Mouse (Mus musculus) intestine, embryonic 16.5 days (tissue): ENCODE measurements at regions not wholly inside any gene's neighbourhood (a gene's known extent, or its start where the extent isn't known, plus 50 kb on each side); places are given as distances from the start of the nearest gene placed in this dataset.
"Not testable (repeated sequence)": the region's sequence is repeated elsewhere in the genome, so short reads cannot be mapped to it uniquely, and the experiment has no call there.

Experiments
- ATAC-seq: fragments of 200-750 bp; cut with Nextera tagmentation; 2 replicates; pipeline ENCODE4 v1.8.0; 2017; ENCODE audit warnings: moderate TSS enrichment, moderate library complexity
- H3K27ac ChIP-seq: fragments of 300-500 bp; sonication (generic); 2 replicates; pipeline ENCODE4 v1.5.1; 2014; ENCODE audit warnings: mild to moderate bottlenecking, low read length
- H3K27me3 ChIP-seq: fragments of 300-500 bp; sonication (generic); replicated peaks from 2 replicates; pipeline ENCODE4 v1.6.1; 2014; ENCODE audit warnings: low read length, control low read depth, mixed read lengths; ENCODE audit not compliant: control insufficient read depth, insufficient read depth
- H3K36me3 ChIP-seq: fragments of 300-500 bp; sonication (generic); 2 replicates; pipeline ENCODE4 v1.6.1; 2014; ENCODE audit warnings: low read length, control low read depth; ENCODE audit not compliant: control insufficient read depth, insufficient read depth
- H3K4me1 ChIP-seq: fragments of 300-500 bp; sonication (generic); 2 replicates; pipeline ENCODE4 v1.6.1; 2014; ENCODE audit warnings: low read length, control low read depth, mixed read lengths; ENCODE audit not compliant: control insufficient read depth, insufficient read depth
- H3K4me2 ChIP-seq: fragments of 300-500 bp; sonication (generic); 2 replicates; pipeline ENCODE4 v1.6.1; 2014; ENCODE audit warnings: low read depth, low read length, control low read depth
- H3K4me3 ChIP-seq: fragments of 300-500 bp; sonication (generic); 2 replicates; pipeline ENCODE4 v1.5.1; 2014; ENCODE audit warnings: mild to moderate bottlenecking, low read length
- H3K9ac ChIP-seq: fragments of 300-500 bp; sonication (generic); 2 replicates; pipeline ENCODE4 v1.6.1; 2014; ENCODE audit warnings: low read depth, low read length
- H3K9me3 ChIP-seq: fragments of 300-500 bp; sonication (generic); 2 replicates; pipeline ENCODE4 v1.6.1; 2016; ENCODE audit warnings: low read length, control low read depth; ENCODE audit not compliant: control insufficient read depth
- WGBS: fragments of 180-500 bp; shearing (Covaris S2); extraction: QIAGEN DNeasy Blood & Tissue Kit; methylation state at CpG from one replicate; pipeline ENCODE4 v1.1.7; 2014; 5-methylcytosine and 5-hydroxymethylcytosine counted together

DNA sequence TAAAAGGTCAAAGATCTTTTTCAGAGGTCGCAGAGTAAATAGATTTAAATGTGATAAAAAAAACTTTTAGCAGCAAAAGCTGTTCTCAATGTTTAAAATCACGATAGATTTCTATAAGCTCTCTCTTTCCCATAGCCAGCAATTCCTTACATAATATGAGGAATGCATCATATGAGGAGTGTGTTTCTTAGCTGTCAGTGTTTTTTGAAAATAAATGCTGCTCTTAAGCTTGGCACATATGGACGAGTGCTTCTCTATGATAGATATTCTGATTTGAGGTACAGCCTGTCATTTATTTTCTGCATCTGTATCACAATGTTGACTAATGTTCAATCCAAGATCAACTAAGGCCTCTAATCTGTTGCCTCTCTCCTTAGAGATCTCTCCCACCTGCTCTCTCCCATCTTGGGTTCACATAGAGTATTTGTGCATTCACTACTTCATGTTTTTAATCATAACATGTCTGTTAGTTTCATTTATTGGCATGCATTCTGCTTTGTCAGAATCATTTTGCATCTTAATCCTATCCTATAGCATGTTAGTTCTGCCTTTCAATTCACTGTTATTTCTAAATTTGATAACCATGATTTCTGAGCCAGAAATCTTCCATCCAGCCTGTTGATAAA is 369.0 kb upstream of the Slc39a10 start:
- Histone ChIP-seq H3K27ac (no peak overlapping the region), H3K4me2 (no peak overlapping the region), H3K27me3 (no peaks in the 10 kb centered on the region), H3K9me3 (no peaks in the 10 kb centered on the region), H3K4me3 (no peak overlapping the region), H3K36me3 (no peaks in the 10 kb centered on the region), H3K4me1 (no peaks in the 10 kb centered on the region), H3K9ac (no peak overlapping the region)
- ATAC-seq, result no peak
- 73% methylated on average over 3 of the region's 3 CpGs for WGBS

GRCm38 (mm10) chr1:47250706-47251105 is 358.1 kb upstream of the Slc39a10 start:
- H3K27ac ChIP-seq, H3K4me3 ChIP-seq, H3K27me3 ChIP-seq, H3K4me1 ChIP-seq, H3K4me2 ChIP-seq, H3K9ac ChIP-seq, ATAC-seq, H3K36me3 ChIP-seq, H3K9me3 ChIP-seq: not testable (repeated sequence)
- 87% methylated on average over 11 of the region's 13 CpGs for WGBS

DNA sequence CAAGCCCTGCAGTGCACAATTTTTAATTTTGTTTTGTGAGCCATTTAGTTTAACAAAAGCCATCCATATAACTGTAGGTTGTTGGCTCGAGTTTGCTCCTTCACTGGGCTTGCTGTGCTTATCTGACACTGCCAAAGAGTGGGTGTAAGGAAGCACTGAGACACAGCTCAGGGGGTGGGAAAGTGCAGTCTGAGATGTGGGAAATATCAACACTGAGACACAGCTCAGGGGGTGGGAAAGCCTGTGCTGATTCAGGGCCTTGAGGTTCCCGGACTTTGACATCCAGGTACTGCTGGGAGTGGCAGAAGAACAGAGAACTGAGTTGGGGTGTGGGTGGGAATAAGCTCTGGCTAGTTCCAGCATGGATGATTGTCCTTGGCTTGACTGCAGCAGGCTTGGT is 324.4 kb upstream of the Slc39a10 start:
- Histone ChIP-seq H3K27me3 (no peaks in the 10 kb centered on the region), H3K4me2 (no peak overlapping the region), H3K9ac (no peak overlapping the region), H3K27ac (no peak overlapping the region), H3K36me3 (no peaks in the 10 kb centered on the region), H3K9me3 (no peaks in the 10 kb centered on the region), H3K4me3 (no peak overlapping the region), H3K4me1 (no peaks in the 10 kb centered on the region)
- 53% methylated on average over 2 of the region's 2 CpGs for WGBS
- ATAC-seq, result peak; percentile 86

DNA sequence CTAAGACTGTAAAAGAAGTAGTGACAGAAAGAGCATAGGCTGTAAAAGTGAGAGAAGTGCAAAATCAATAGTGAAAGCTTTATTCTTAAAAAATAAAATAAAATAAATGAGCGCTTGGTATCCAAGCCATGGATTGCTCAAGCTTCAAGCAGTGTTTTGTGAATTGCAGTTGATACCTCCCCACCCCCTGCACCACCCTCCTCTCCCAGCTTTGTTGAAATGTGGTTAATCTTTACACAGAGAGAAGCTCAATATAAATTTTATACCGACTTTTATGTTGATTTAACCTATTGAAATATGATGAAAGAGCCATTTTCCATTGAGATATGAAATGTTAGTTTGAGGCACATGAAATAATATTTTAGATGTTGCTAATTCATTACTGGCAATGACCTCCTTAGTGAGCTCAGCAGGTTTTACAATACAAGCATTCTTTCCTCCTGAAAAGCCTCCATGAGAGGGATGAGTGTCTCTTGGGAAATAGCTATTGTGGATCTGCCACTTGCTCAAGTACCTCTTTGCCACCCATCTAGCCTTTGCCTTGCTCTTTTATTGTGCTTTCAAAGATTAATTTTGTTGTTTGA is 323.9 kb upstream of the Slc39a10 start:
- Histone ChIP-seq H3K27ac (no peak overlapping the region), H3K4me1 (no peaks in the 10 kb centered on the region), H3K4me3 (no peak overlapping the region), H3K27me3 (no peaks in the 10 kb centered on the region), H3K9me3 (no peaks in the 10 kb centered on the region), H3K9ac (no peak overlapping the region), H3K4me2 (no peak overlapping the region), H3K36me3 (no peaks in the 10 kb centered on the region)
- WGBS, result 62% methylated on average over 2 of the region's 2 CpGs
- peak; percentile 38; the same call in 1 of the 2 replicates for ATAC-seq

DNA sequence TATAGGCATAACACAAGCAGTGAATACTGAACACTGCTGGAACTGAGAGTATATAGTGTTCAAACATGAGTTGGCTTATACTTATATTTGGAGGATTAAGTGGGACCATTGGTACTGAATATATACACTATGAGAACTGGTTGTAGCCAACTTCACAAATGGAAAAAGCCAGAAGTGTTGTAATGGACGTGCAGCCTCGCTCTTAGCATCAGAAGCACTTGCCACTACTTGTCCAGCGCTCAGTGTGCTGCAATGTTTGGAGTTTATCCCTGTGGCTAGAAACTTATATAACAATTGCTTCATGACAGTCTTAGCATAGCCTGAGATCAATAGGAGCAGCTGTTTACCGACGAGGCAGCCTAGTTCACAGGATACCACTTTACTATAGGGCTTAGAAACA is 320.8 kb upstream of the Slc39a10 start:
- no peak overlapping the region for H3K4me2 ChIP-seq
- no peaks in the 10 kb centered on the region for H3K27me3 ChIP-seq
- H3K9ac ChIP-seq, result no peak overlapping the region
- H3K9me3 ChIP-seq, result no peaks in the 10 kb centered on the region
- WGBS, result 89% methylated on average over 5 of the region's 5 CpGs
- no peak overlapping the region for H3K27ac ChIP-seq
- H3K4me1 ChIP-seq, result no peaks in the 10 kb centered on the region
- H3K36me3 ChIP-seq, result no peaks in the 10 kb centered on the region
- H3K4me3 ChIP-seq, result no peak overlapping the region
- no peak for ATAC-seq

- H3K4me2 ChIP-seq, result no peak overlapping the region
- H3K36me3 ChIP-seq, result no peaks in the 10 kb centered on the region
- no peaks in the 10 kb centered on the region for H3K27me3 ChIP-seq
- no peaks in the 10 kb centered on the region for H3K9me3 ChIP-seq
- H3K4me3 ChIP-seq, result no peak overlapping the region
- WGBS, result 81% methylated on average over 4 of the region's 4 CpGs
- no peak overlapping the region for H3K27ac ChIP-seq
- no peak overlapping the region for H3K9ac ChIP-seq
- ATAC-seq, result no peak
- no peaks in the 10 kb centered on the region for H3K4me1 ChIP-seq
These were observed 300.3 kb upstream of the Slc39a10 start for GRCm38 (mm10) chr1:47193001-47193400.

DNA sequence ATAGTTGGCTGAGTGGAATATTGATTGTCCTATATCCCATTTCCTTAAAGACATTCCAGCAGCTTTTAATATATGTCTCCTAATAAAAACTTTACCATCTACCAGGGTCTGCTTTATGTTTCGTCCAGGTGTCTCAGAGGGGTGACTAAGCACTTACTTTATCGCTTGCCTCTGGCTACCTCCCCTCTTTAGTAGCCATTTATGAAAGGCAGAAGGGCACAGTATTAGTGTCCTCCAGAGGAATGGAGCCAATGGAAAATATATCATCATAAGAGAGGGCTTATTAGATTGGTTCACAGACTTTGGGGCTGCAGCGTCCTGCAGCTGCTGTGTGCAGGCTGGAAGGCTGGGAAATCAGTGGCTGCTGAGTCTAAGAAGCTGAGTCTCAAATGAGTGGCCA is 271.8 kb upstream of the Slc39a10 start:
- no peak overlapping the region for H3K4me3 ChIP-seq
- H3K4me1 ChIP-seq, result no peaks in the 10 kb centered on the region
- no peak for ATAC-seq
- H3K9me3 ChIP-seq, result no peaks in the 10 kb centered on the region
- WGBS, result 62% methylated on average over 3 of the region's 3 CpGs
- H3K9ac ChIP-seq, result no peak overlapping the region
- no peak overlapping the region for H3K27ac ChIP-seq
- H3K4me2 ChIP-seq, result no peak overlapping the region
- H3K27me3 ChIP-seq, result no peaks in the 10 kb centered on the region
- H3K36me3 ChIP-seq, result no peaks in the 10 kb centered on the region

- H3K36me3 ChIP-seq, result no peaks in the 10 kb centered on the region
- H3K27me3 ChIP-seq, result no peaks in the 10 kb centered on the region
- H3K4me1 ChIP-seq, result no peaks in the 10 kb centered on the region
- no peak overlapping the region for H3K4me3 ChIP-seq
- WGBS, result 76% methylated on average over 1 of the region's 1 CpGs
- ATAC-seq, result no peak
- no peak overlapping the region for H3K9ac ChIP-seq
- no peak overlapping the region for H3K4me2 ChIP-seq
- no peaks in the 10 kb centered on the region for H3K9me3 ChIP-seq
- H3K27ac ChIP-seq, result no peak overlapping the region
These were observed 271.3 kb upstream of the Slc39a10 start for GRCm38 (mm10) chr1:47163808-47164410.

- H3K4me2 ChIP-seq, ATAC-seq: not testable (repeated sequence)
These were observed 237.4 kb upstream of the Slc39a10 start for GRCm38 (mm10) chr1:47130031-47130430.

GRCm38 (mm10) chr1:47119636-47120035 is 227.0 kb upstream of the Slc39a10 start:
- H3K4me3 ChIP-seq, result no peak overlapping the region
- ATAC-seq, result no peak
- H3K27me3 ChIP-seq, result no peaks in the 10 kb centered on the region
- H3K9ac ChIP-seq, result no peak overlapping the region
- H3K27ac ChIP-seq, result no peak overlapping the region
- H3K4me1 ChIP-seq, result no peaks in the 10 kb centered on the region
- no peak overlapping the region for H3K4me2 ChIP-seq
- 82% methylated on average over 1 of the region's 1 CpGs for WGBS
- H3K36me3 ChIP-seq, result no peaks in the 10 kb centered on the region
- H3K9me3 ChIP-seq, result no peaks in the 10 kb centered on the region

More at GRCm38 (mm10) chr1:47130031-47130430, 237.4 kb upstream of the Slc39a10 start:
- H3K27me3 ChIP-seq, H3K27ac ChIP-seq, H3K9me3 ChIP-seq, H3K4me1 ChIP-seq, H3K9ac ChIP-seq, H3K36me3 ChIP-seq, H3K4me3 ChIP-seq: not testable (repeated sequence)
